Mouse (Mus musculus): ENCODE measurements around the gene Igsf21.

DNA sequence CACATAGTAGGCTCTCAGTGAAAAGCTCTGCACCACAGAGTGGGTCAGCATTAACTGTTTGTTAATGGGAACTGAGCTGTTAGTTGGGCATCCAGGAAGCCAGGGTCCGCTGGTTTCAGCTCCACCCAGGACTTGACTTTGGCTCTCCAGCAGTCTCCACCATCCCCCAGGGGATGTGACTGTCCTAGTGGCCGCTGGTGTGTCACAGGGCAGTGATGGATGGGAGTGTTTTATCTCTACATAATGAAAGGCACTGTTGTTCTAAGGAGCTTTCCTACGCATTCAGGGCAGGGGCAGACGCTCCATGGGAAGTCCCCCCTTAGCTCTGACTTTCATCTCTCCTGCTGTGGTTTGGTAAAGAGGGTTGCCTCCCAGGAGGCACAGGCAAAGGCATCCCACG lies 115.4 kb downstream of the Igsf21 start:
- TF ChIP-seq EP300 (IDR thresholded peaks at IDR 0.05; ENCODE audit: insufficient read depth, low read depth, low read length) (no peak), CTCF (IDR thresholded peaks at IDR 0.05; ENCODE audit: low read depth, low read length) (no peak)

All from ES-Bruce4 (cell line).